Mouse (Mus musculus) kidney, postnatal 0 days (tissue): ENCODE results near the gene Bdh1. TPM values are rescaled to one million over a fixed set of nuclear protein-coding genes. Genes with fewer than 3 reads are reported as not detected.

ENCODE experiments used
- ATAC-seq: fragments of 200-750 bp; cut with Nextera tagmentation; replicated peaks from 2 replicates; pipeline ENCODE4 v1.8.0; 2017; ENCODE audit warnings: low read depth, moderate number of reproducible peaks, moderate TSS enrichment, moderate library complexity; ENCODE audit not compliant: low FRiP score
- DNase-seq: peaks from one replicate; pipeline ENCODE4 v3.0.0-alpha.2; 2016; ENCODE audit warnings: low spot score
- H3K27ac ChIP-seq: fragments of 300-500 bp; sonication (generic); 2 replicates; pipeline ENCODE4 v1.5.1; 2014; ENCODE audit warnings: mild to moderate bottlenecking
- H3K27me3 ChIP-seq: fragments of 300-500 bp; sonication (generic); 2 replicates; pipeline ENCODE4 v1.6.1; 2014; ENCODE audit warnings: low read length, mixed read lengths; ENCODE audit not compliant: insufficient read depth
- H3K36me3 ChIP-seq: fragments of 300-500 bp; sonication (generic); 2 replicates; pipeline ENCODE4 v1.6.1; 2014; ENCODE audit warnings: low read length, mixed read lengths; ENCODE audit not compliant: insufficient read depth
- H3K4me1 ChIP-seq: fragments of 300-500 bp; sonication (generic); replicated peaks from 2 replicates; pipeline ENCODE4 v1.6.1; 2014; ENCODE audit warnings: antibody characterized with exemption, low read length, mixed read lengths; ENCODE audit not compliant: insufficient read depth
- H3K4me2 ChIP-seq: fragments of 300-500 bp; sonication (generic); 2 replicates; pipeline ENCODE4 v1.6.1; 2014; ENCODE audit warnings: mild to moderate bottlenecking, low read length, moderate library complexity, mixed read lengths
- H3K4me3 ChIP-seq: fragments of 300-500 bp; sonication (generic); replicated peaks from 2 replicates; pipeline ENCODE4 v1.5.1; 2014; ENCODE audit warnings: low read depth, low read length
- H3K9ac ChIP-seq: fragments of 300-500 bp; sonication (generic); 2 replicates; pipeline ENCODE4 v1.6.1; 2014; ENCODE audit warnings: low read depth, low read length
- H3K9me3 ChIP-seq: fragments of 300-500 bp; sonication (generic); replicated peaks from 2 replicates; pipeline ENCODE4 v1.6.1; 2016; ENCODE audit warnings: low read length, inconsistent platforms, mixed read lengths
- CTCF ChIP-seq: IDR thresholded peaks from 2 replicates; pipeline ENCODE4 v1.5.1; 2016; ENCODE audit warnings: antibody characterized with exemption, low read depth, mild to moderate bottlenecking, moderate library complexity
- WGBS: fragments of 180-500 bp; shearing (Covaris S2); extraction: QIAGEN DNeasy Blood & Tissue Kit; methylation state at CpG from one replicate; pipeline ENCODE4 v1.1.7; 2014; 5-methylcytosine and 5-hydroxymethylcytosine counted together
- polyA plus RNA-seq: library from polyadenylated mRNA; unstranded; fragments of >200 nt; fragmentation: Nextera tagmentation; extraction: Ambion mirVana; gene quantifications from 2 replicates; pipeline ENCODE4 v1.2.1, GENCODE M21; 2015

Bdh1 gene
- polyA plus RNA-seq, 1 experiment from 2014 or later, result 88.8 TPM

DNA sequence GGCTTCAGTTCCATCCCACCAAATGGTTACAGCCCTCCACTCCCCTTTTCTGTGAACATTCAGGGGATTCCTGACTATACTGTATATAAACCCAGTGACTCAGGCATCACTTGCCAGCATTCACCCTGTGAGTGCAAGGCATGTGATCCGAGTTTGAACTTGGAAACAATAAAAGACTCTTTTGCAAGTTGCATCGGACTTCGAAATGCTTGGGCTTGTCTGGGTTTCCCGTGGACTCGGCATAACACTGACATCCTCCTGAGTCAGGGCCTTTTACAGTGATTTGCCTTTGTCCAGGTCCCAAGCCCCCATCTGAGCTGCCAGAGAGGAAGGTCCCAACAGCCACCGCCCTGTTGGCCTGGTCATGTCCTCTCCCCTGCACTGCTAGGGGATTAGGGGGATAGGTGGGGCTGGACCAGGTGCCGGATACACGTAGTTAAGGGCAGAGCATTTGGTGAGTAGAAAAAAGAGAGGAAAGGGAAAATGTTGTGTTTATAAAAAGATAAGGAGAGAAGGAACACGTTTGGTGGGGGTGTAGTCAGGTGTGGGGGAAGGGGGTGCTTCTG, 6.1 kb upstream of the Bdh1 start:
- H3K27ac ChIP-seq, result no peak overlapping the region
- no peaks in the 10 kb centered on the region for H3K9me3 ChIP-seq
- WGBS, result 57% methylated on average over 9 of the region's 9 CpGs
- H3K4me1 ChIP-seq, result no peaks in the 10 kb centered on the region
- ATAC-seq, result no peak
- DNase-seq, result no peak
- no peaks in the 10 kb centered on the region for H3K27me3 ChIP-seq
- H3K36me3 ChIP-seq, result no peaks in the 10 kb centered on the region
- no peak overlapping the region for H3K9ac ChIP-seq
- no peak overlapping the region for H3K4me2 ChIP-seq
- no peak overlapping the region for H3K4me3 ChIP-seq
- TF ChIP-seq CTCF, result no peak

DNA sequence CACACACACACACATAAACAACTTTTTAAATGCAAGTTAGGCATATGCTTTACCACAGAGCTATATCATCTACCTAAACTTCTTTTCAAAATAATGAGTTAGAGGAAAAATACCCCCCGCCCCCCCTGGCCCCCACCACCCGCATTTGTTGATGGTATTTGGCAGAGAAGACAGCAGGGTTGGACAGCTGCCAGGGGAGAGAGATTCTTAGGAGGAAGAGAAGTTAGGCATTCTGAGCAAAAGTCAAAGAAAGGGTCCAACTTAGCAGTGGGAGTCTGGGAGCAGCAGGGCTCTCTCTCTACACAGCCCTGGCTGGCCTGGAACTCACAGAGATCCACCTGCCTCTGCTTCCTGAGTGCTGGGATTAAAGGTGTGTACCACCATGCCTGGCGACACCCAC, 3.4 kb upstream of the Bdh1 start:
- Histone ChIP-seq H3K4me2 (no peak overlapping the region), H3K36me3 (no peaks in the 10 kb centered on the region), H3K4me3 (no peak overlapping the region), H3K27ac (no peak overlapping the region), H3K9me3 (no peaks in the 10 kb centered on the region), H3K9ac (no peak overlapping the region), H3K27me3 (no peaks in the 10 kb centered on the region), H3K4me1 (no peaks in the 10 kb centered on the region)
- WGBS, result 62% methylated on average over 3 of the region's 3 CpGs
- ATAC-seq (no peak), DNase-seq (no peak)
- no peak for TF ChIP-seq CTCF

DNA sequence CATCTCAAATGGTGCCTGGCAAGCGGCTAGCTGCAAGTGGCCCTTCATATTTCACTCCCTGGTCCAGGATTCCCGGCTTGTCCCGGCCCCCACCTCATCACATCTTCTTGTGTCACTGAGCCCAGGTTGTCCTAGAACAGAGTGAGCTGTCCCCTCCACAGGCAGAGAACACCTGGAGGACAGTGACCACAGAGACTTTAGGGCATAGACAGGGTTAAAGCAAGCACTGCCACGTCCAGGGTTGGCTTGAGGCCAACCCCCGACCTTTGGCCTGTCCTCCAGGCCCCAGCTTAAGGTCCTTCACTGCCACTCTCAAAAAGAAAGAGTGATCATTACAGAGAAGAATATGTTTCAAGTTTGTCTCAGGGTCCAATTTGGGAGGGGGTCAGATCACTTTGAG, 2.6 kb upstream of the Bdh1 start:
- 52% methylated on average over 5 of the region's 5 CpGs for WGBS
- Histone ChIP-seq H3K27me3 (no peaks in the 10 kb centered on the region), H3K36me3 (no peaks in the 10 kb centered on the region), H3K9me3 (no peaks in the 10 kb centered on the region), H3K4me1 (no peaks in the 10 kb centered on the region), H3K4me2 (no peak overlapping the region), H3K4me3 (no peak overlapping the region), H3K9ac (no peak overlapping the region), H3K27ac (no peak overlapping the region)
- TF ChIP-seq CTCF, result no peak
- no peak for DNase-seq
- ATAC-seq, result no peak

DNA sequence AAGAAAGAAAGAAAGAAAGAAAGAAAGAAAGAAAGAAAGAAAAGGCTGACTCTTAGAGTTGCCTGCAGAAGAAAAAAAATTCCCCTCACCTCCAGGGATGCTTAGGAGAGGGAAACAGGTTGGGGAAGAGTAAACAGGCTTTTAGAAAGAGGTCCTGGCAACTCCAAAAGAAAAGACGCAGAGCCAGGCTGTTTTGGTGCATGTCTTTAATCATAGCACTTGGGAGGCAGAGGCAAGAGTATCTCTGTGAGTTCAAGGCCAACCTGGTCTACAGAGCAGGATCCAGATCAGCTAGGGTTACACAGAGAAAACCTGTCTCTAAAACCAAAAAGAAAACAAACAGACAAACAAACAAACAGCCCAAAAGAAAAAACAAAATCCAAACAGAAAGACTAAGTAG, 642 bp downstream of the Bdh1 start:
- Histone ChIP-seq H3K4me3 (no peak overlapping the region), H3K9me3 (no peaks in the 10 kb centered on the region), H3K4me1 (no peaks in the 10 kb centered on the region), H3K27me3 (0 out of 2 replicates have a peak, but pooled peaks cover 2% of the 10 kb centered on the region), H3K27ac (no peak overlapping the region), H3K36me3 (no peaks in the 10 kb centered on the region), H3K4me2 (no peak overlapping the region), H3K9ac (no peak overlapping the region)
- DNase-seq, result no peak
- ATAC-seq, result no peak
- no peak for TF ChIP-seq CTCF
- 60% methylated on average over 1 of the region's 1 CpGs for WGBS

DNA sequence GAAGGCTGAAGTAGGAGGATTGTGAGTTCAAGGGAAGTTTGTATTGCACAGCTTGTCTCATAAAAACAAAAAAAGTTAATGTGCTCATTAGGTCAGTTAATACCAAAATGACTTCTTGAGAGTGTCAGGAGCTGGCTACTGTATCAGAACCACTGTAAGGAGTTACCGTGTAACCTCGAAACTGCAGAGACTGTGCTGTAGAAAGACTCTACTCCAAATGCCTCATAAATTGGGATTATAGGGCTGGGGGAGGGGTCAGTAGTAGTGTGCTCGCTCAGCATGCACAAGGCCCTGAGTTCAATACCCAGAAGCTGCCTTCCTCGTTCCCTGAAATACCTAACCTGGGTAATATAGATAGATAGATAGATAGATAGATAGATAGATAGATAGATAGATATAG, 1.3 kb downstream of the Bdh1 start:
- Histone ChIP-seq H3K9ac (no peak overlapping the region), H3K4me1 (peaks cover under 1% of the 10 kb centered on the region; the same call in 1 of the 2 replicates), H3K9me3 (no peaks in the 10 kb centered on the region), H3K4me2 (no peak overlapping the region), H3K36me3 (no peaks in the 10 kb centered on the region), H3K27ac (no peak overlapping the region), H3K4me3 (no peak overlapping the region), H3K27me3 (0 out of 2 replicates have a peak, but pooled peaks cover 5% of the 10 kb centered on the region)
- ATAC-seq, result no peak
- no peak for TF ChIP-seq CTCF
- DNase-seq, result no peak
- WGBS, result 77% methylated on average over 4 of the region's 4 CpGs

DNA sequence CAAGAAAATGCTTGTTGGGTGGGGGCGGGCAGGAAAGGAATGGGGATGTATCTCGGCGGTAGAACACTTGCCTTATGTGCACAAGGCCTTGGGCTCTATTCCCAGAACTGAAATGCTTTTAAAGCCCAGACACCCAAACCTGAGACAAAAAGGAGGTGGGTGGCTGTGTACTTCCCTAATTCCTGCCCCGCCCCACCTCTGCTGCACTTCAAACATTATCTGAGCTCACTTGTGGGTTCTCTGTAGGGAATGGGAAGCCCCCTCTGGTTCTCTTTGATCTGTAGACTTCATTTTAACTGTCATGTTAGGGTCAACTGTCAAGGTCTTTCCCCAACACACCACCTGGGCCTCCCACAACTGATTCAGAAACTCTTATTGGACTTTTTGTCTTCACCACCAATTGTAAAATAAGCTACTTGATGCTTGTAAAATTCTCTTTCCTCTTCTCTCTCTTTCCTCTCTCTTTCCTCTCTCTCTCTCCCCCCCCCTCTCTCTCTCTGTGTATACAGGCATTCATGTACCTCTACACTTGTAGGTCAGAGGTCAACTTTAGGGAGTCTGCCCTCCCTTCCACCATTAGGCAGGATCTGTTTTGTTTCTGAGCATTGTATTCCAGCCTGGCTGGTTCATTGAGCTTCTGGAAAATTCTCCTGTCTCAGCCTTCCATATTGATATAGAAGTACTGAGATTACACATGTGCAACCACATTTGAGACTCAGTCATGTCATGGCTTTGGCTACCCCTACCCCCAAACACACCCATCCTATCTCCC, 2.5 kb downstream of the Bdh1 start:
- TF ChIP-seq CTCF, result no peak
- H3K4me1 ChIP-seq, result peaks cover 12% of the 10 kb centered on the region
- ATAC-seq, result no peak
- H3K9me3 ChIP-seq, result no peaks in the 10 kb centered on the region
- H3K9ac ChIP-seq, result no peak overlapping the region
- no peak for DNase-seq
- no peak overlapping the region for H3K27ac ChIP-seq
- 0 out of 2 replicates have a peak, but pooled peaks cover 5% of the 10 kb centered on the region for H3K27me3 ChIP-seq
- 82% methylated on average over 4 of the region's 4 CpGs for WGBS
- no peak overlapping the region for H3K4me2 ChIP-seq
- H3K4me3 ChIP-seq, result no peak overlapping the region
- H3K36me3 ChIP-seq, result no peaks in the 10 kb centered on the region
